Mouse (Mus musculus) stomach, embryonic 15.5 days (tissue): ENCODE data around the gene Kdm2b. TPM values are rescaled to one million over a fixed set of nuclear protein-coding genes. Genes with fewer than 3 reads are reported as not detected.
"Not testable (repeated sequence)": the region's sequence is repeated elsewhere in the genome, so short reads cannot be mapped to it uniquely, and the experiment has no call there.

Experiments
- ATAC-seq: fragments of 200-750 bp; cut with Nextera tagmentation; 2 replicates; pipeline ENCODE4 v1.8.0; 2017; ENCODE audit warnings: low read depth, moderate number of reproducible peaks, moderate TSS enrichment; ENCODE audit not compliant: insufficient read depth, low FRiP score
- H3K27ac ChIP-seq: fragments of 300-500 bp; sonication (generic); 2 replicates; pipeline ENCODE4 v1.5.1; 2015; ENCODE audit warnings: mild to moderate bottlenecking, inconsistent platforms
- H3K27me3 ChIP-seq: fragments of 300-500 bp; sonication (generic); replicated peaks from 2 replicates; pipeline ENCODE4 v1.6.1; 2015; ENCODE audit warnings: inconsistent platforms
- H3K36me3 ChIP-seq: fragments of 300-500 bp; sonication (generic); 2 replicates; pipeline ENCODE4 v1.6.1; 2015; ENCODE audit warnings: inconsistent platforms
- H3K4me1 ChIP-seq: fragments of 300-500 bp; sonication (generic); 2 replicates; pipeline ENCODE4 v1.6.1; 2015; ENCODE audit warnings: inconsistent platforms
- H3K4me2 ChIP-seq: fragments of 300-500 bp; sonication (generic); 2 replicates; pipeline ENCODE4 v1.6.1; 2015; ENCODE audit warnings: mild to moderate bottlenecking, inconsistent platforms
- H3K4me3 ChIP-seq: fragments of 300-500 bp; sonication (generic); replicated peaks from 2 replicates; pipeline ENCODE4 v1.5.1; 2015; ENCODE audit warnings: inconsistent platforms
- H3K9ac ChIP-seq: fragments of 300-500 bp; sonication (generic); 2 replicates; pipeline ENCODE4 v1.6.1; 2015; ENCODE audit warnings: inconsistent platforms
- H3K9me3 ChIP-seq: fragments of 300-500 bp; sonication (generic); 2 replicates; pipeline ENCODE4 v1.6.1; 2016; ENCODE audit warnings: inconsistent platforms
- WGBS: fragments of 180-500 bp; shearing (Covaris S2); methylation state at CpG from one replicate; pipeline ENCODE4 v1.1.7; 2015; 5-methylcytosine and 5-hydroxymethylcytosine counted together
- polyA plus RNA-seq: library from polyadenylated mRNA; unstranded; fragments of >200 nt; fragmentation: Nextera tagmentation; extraction: Ambion mirVana; gene quantifications from 2 replicates; pipeline ENCODE4 v1.2.1, GENCODE M21; 2015

Kdm2b gene
- polyA plus RNA-seq, 1 experiment from 2014 or later, result 29.6 TPM

- peak; percentile 57; the same call in 1 of the 2 replicates for ATAC-seq
- WGBS, result under 1% methylated on average over 36 of the region's 39 CpGs
- H3K27me3 ChIP-seq, result no peaks in the 10 kb centered on the region
- peak overlapping the region; percentile 73 for H3K4me3 ChIP-seq
- no peaks in the 10 kb centered on the region for H3K36me3 ChIP-seq
- H3K27ac ChIP-seq, result peak overlapping the region; percentile 78
- H3K9me3 ChIP-seq, result no peaks in the 10 kb centered on the region
- H3K4me2 ChIP-seq, result peak overlapping the region; percentile 89
- peak overlapping the region; percentile 47 for H3K9ac ChIP-seq
- peaks cover 10% of the 10 kb centered on the region for H3K4me1 ChIP-seq
These were observed 560 bp downstream of the Kdm2b start for GRCm38 (mm10) chr5:122989001-122989525.

- Histone ChIP-seq H3K4me1 (peaks cover 10% of the 10 kb centered on the region), H3K36me3 (no peaks in the 10 kb centered on the region), H3K9me3 (no peaks in the 10 kb centered on the region), H3K9ac (peak overlapping the region; percentile 48), H3K27ac (peak overlapping the region; percentile 78), H3K27me3 (no peaks in the 10 kb centered on the region), H3K4me2 (peak overlapping the region; percentile 89), H3K4me3 (peak overlapping the region; percentile 73)
- WGBS, result under 1% methylated on average over 41 of the region's 41 CpGs
- peak; percentile 33; the same call in 1 of the 2 replicates for ATAC-seq
These were observed 1.4 kb downstream of the Kdm2b start for GRCm38 (mm10) chr5:122988021-122988751.

- peaks cover 10% of the 10 kb centered on the region for H3K4me1 ChIP-seq
- 0 out of 2 replicates have a peak, but pooled peaks have one; percentile 15 for ATAC-seq
- WGBS, result 6% methylated on average over 39 of the region's 39 CpGs
These were observed 2.2 kb downstream of the Kdm2b start for GRCm38 (mm10) chr5:122987211-122988020.

GRCm38 (mm10) chr5:122986091-122986493, 3.5 kb downstream of the Kdm2b start:
- Histone ChIP-seq H3K4me1 (peaks cover 10% of the 10 kb centered on the region), H3K9me3 (no peaks in the 10 kb centered on the region), H3K4me3 (no peak overlapping the region), H3K27ac (no peak overlapping the region), H3K9ac (no peak overlapping the region), H3K4me2 (no peak overlapping the region), H3K36me3 (no peaks in the 10 kb centered on the region), H3K27me3 (no peaks in the 10 kb centered on the region)
- 60% methylated on average over 8 of the region's 8 CpGs for WGBS
- no peak for ATAC-seq

More at GRCm38 (mm10) chr5:122987211-122988020, 2.2 kb downstream of the Kdm2b start:
- Histone ChIP-seq H3K4me2 (peak overlapping the region; percentile 89), H3K9me3 (no peaks in the 10 kb centered on the region), H3K27ac (no peak overlapping the region), H3K4me3 (peak overlapping the region; percentile 73), H3K27me3 (no peaks in the 10 kb centered on the region), H3K9ac (peak overlapping the region; percentile 48; the same call in 1 of the 2 replicates), H3K36me3 (no peaks in the 10 kb centered on the region)

- ATAC-seq, result no peak
- Histone ChIP-seq H3K27ac (no peak overlapping the region), H3K9ac (no peak overlapping the region), H3K9me3 (no peaks in the 10 kb centered on the region), H3K4me2 (no peak overlapping the region), H3K27me3 (no peaks in the 10 kb centered on the region), H3K4me3 (no peak overlapping the region), H3K4me1 (peaks cover 10% of the 10 kb centered on the region), H3K36me3 (no peaks in the 10 kb centered on the region)
- WGBS, result 84% methylated on average over 3 of the region's 3 CpGs
These were observed 4.3 kb downstream of the Kdm2b start for GRCm38 (mm10) chr5:122985276-122985675.

- Histone ChIP-seq H3K4me3 (no peak overlapping the region), H3K36me3 (no peaks in the 10 kb centered on the region), H3K27ac (no peak overlapping the region), H3K27me3 (no peaks in the 10 kb centered on the region), H3K4me2 (no peak overlapping the region), H3K9me3 (no peaks in the 10 kb centered on the region), H3K9ac (no peak overlapping the region), H3K4me1 (peaks cover 10% of the 10 kb centered on the region)
- ATAC-seq, result no peak
- 91% methylated on average over 5 of the region's 5 CpGs for WGBS
These were observed 5.1 kb downstream of the Kdm2b start for GRCm38 (mm10) chr5:122984483-122984882.

GRCm38 (mm10) chr5:122978970-122979369, 10.7 kb downstream of the Kdm2b start:
- Histone ChIP-seq H3K9me3 (no peaks in the 10 kb centered on the region), H3K4me2 (no peak overlapping the region), H3K9ac (no peak overlapping the region), H3K4me3 (no peak overlapping the region), H3K27ac (no peak overlapping the region), H3K36me3 (no peaks in the 10 kb centered on the region), H3K4me1 (no peaks in the 10 kb centered on the region), H3K27me3 (no peaks in the 10 kb centered on the region)
- no peak for ATAC-seq
- 73% methylated on average over 8 of the region's 8 CpGs for WGBS

- not testable (repeated sequence) for ATAC-seq, H3K4me3 ChIP-seq, H3K27me3 ChIP-seq, H3K9me3 ChIP-seq, H3K36me3 ChIP-seq, H3K27ac ChIP-seq, H3K4me2 ChIP-seq, H3K9ac ChIP-seq, H3K4me1 ChIP-seq
- 90% methylated on average over 4 of the region's 4 CpGs for WGBS
These were observed 14.9 kb downstream of the Kdm2b start for GRCm38 (mm10) chr5:122974701-122975100.

GRCm38 (mm10) chr5:122972116-122972515, 17.5 kb downstream of the Kdm2b start:
- Histone ChIP-seq H3K36me3 (no peaks in the 10 kb centered on the region), H3K4me2 (no peak overlapping the region), H3K9me3 (no peaks in the 10 kb centered on the region), H3K27ac (no peak overlapping the region), H3K4me3 (no peak overlapping the region), H3K4me1 (no peaks in the 10 kb centered on the region), H3K9ac (no peak overlapping the region), H3K27me3 (no peaks in the 10 kb centered on the region)
- ATAC-seq, result no peak
- WGBS, result 80% methylated on average over 9 of the region's 9 CpGs

- Histone ChIP-seq H3K9me3 (no peaks in the 10 kb centered on the region), H3K27ac (no peak overlapping the region), H3K4me1 (no peaks in the 10 kb centered on the region), H3K27me3 (no peaks in the 10 kb centered on the region), H3K9ac (no peak overlapping the region), H3K4me2 (no peak overlapping the region), H3K36me3 (no peaks in the 10 kb centered on the region), H3K4me3 (no peak overlapping the region)
- WGBS, result 78% methylated on average over 4 of the region's 4 CpGs
- ATAC-seq, result no peak
These were observed 18.2 kb downstream of the Kdm2b start for GRCm38 (mm10) chr5:122971438-122971837.

GRCm38 (mm10) chr5:122970056-122970455, 19.6 kb downstream of the Kdm2b start:
- WGBS, result 66% methylated on average over 5 of the region's 5 CpGs
- H3K4me2 ChIP-seq, result no peak overlapping the region
- no peak overlapping the region for H3K27ac ChIP-seq
- H3K9me3 ChIP-seq, result no peaks in the 10 kb centered on the region
- no peaks in the 10 kb centered on the region for H3K4me1 ChIP-seq
- H3K9ac ChIP-seq, result no peak overlapping the region
- no peaks in the 10 kb centered on the region for H3K27me3 ChIP-seq
- H3K4me3 ChIP-seq, result no peak overlapping the region
- no peak for ATAC-seq
- H3K36me3 ChIP-seq, result no peaks in the 10 kb centered on the region

GRCm38 (mm10) chr5:122968322-122968721, 21.3 kb downstream of the Kdm2b start:
- ATAC-seq, result no peak
- WGBS, result 30% methylated on average over 4 of the region's 4 CpGs

More at GRCm38 (mm10) chr5:122968322-122968721, 21.3 kb downstream of the Kdm2b start:
- no peak overlapping the region for H3K9ac ChIP-seq
- no peaks in the 10 kb centered on the region for H3K27me3 ChIP-seq
- H3K27ac ChIP-seq, result no peak overlapping the region
- no peak overlapping the region for H3K4me3 ChIP-seq
- H3K36me3 ChIP-seq, result no peaks in the 10 kb centered on the region
- no peak overlapping the region for H3K4me2 ChIP-seq
- no peaks in the 10 kb centered on the region for H3K9me3 ChIP-seq
- no peaks in the 10 kb centered on the region for H3K4me1 ChIP-seq
